Mouse (Mus musculus) R1 (cell line): ENCODE measurements around the gene Fxyd7.

Experiments
- DNase-seq: peaks from one replicate; pipeline ENCODE4 v3.0.0-alpha.2; 2018; ENCODE audit warnings: low read depth, low spot score

Gene Fxyd7

DNA sequence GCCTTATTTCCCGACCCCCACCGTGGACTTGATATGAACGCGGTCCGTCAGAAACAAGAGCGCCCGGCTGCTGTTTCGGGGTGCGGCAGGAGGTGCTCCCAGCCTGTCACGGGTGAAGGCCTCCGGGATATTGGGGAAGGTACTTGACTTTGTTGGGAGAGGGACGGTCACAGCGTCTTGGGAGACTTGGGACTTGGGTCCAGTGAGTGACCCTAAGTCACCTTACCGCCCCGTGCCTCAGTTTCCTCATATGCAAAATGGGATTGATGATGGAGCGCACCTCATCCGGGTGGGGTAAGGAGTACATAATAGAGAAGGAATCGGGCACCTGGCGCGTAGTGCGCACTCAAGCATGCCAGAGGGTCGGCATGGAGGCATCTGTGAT is 976 bp upstream of the Fxyd7 start:
- DNase-seq, result no peak

DNA sequence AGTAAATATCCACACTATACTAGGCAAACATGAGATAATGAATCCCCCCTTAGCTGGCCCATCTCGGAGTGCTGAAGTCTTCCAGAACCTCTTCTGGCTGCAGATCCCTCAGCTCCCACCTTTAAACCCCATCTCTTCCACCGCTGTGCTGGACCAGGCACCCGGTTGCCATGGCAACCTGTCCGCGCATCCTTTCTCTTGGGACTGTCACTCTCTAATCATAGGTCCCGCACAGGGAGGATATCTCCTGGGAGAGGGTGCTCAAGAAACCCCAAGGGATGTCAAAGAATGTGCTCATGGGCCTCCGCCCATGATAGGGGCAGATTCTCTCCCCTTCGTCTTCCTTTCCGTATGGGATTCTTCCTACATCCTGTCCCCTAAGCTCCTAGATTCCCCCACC is 346 bp downstream of the Fxyd7 start:
- peak; percentile 51 for DNase-seq

DNA sequence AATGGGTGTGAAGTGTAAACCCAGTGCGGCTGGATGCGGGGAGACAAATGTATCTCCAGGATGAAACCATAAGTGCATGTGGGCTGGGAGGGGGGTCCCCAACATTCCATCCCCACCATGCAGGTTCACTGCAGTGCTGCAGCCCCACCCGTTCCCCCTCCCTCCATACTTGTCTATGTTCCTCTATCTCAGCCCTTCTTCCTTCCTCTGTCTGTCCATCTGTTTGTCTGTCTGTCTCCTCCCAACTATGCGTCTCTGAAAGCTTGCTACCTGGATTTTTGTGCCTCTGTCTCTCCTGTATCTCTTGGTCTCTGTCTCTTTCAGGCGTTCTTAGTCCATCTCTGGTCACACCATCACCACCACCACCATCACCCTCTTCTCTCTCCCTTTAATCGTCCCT is 780 bp downstream of the Fxyd7 start:
- no peak for DNase-seq

DNA sequence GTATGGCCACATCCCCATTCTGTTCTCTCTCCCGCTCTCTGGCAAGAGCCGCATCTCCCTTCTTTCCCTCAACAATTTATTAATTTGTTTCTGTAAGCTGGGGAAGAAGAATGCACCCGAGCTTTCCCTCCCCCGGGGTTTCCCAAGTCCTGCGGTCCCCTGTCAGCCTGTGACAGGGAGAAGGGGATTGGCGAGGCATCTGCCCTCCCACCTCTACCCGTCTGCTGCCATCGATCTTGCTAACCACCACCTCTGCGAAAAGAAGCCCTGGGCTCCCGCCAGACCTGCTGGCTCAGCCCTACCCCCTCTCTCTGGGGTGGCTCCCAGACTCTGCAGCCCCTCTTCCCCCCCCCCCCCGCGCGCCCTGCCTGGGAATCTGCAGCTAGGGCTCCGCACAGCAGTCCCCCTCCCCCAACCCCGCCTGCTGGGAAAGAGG is 1.4 kb downstream of the Fxyd7 start:
- no peak for DNase-seq

DNA sequence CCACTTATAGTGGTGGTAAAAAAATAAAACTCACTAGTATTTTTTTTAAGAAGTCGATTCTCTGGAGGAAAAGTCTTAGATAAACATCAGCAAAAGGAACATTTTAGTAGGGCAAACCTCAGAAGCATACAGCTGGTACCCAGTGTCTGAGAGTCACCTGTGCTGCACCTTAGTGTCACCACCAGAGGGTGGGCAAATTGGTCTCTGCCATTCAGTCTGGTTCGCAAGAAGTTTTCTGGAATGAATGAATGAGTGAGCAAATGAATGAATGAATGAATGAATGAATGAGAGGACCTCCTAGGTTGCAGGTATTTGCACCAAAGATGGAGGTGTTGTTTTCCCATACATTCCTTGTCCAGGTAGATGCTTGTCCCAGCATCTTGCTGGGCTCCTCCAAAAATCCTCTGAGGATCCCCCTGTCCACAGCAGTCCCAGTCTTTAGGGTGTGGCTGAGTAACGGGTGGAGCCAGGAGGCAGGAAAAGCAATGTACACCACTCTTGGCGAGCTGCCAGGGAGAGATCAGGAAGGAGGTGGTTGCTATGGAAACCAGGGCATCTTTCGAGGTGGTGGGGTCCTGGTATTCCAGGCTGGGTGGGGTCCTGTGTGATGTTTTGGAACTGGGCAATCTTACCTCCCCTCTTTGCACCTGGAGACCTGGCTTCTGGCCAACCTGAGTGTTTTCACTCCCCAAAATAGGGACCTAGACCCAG is 2.0 kb downstream of the Fxyd7 start:
- DNase-seq, result peak; percentile 61

DNA sequence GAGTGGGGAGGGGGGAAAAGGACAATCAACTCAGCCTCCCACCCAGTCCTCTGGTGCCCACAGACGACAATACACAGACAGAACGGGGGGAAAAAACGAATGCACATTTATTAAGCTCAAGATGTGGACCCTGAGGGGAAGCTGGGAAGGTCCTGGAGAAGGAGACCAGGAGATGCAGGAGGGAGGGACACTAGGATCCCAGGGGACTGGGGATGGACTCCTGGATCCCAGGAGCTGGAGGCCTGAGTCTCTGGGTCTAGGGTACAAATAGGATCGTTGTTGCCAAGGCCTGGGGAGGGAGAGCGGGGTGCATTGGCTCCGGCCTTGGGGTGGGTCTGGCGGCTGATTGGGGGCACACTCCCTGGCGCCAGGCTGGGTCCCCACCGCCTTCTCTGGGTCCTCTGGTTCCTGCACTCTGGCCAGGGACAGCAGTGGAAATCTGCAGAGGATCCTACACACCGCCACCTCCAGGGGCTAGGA is 8.8 kb downstream of the Fxyd7 start, which contains the start of gene Fxyd5:
TSS of gene Fxyd5 (minus strand) at position 51 of the 480 bp plus-strand sequence.
- DNase-seq, result no peak

DNA sequence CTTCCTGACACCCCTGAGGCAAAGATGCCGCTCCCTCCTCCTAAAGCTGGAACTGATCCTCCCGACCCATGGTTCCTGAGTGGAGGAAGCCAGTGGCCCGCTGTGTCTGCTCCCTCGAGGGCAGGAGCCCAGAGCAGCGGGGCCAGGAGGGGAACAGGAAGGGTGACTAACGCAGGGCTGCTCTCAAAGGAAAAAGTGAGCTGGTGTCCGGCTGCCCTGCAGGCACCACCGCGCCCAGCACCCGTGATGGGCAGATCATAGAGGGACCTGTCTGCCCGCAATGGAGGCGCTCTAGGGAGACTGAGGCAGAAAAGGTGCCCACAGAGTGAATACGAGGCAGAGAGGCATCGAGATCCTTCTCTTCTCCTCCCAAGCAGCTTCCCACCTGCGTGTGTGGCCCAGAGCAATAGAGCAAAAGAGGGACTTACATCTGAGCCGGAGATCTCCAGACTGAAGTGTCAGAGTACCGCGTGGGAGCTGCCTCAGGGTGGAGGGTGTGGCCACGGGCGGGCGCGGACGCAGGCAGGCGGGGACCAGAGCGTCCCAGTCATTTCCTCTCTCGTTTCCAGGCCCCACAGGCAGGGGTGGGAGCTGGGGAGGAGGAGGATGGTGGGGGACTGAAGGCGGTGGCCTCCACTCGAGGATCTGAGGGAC is 9.5 kb downstream of the Fxyd7 start:
- DNase-seq, result peak; percentile 18

DNA sequence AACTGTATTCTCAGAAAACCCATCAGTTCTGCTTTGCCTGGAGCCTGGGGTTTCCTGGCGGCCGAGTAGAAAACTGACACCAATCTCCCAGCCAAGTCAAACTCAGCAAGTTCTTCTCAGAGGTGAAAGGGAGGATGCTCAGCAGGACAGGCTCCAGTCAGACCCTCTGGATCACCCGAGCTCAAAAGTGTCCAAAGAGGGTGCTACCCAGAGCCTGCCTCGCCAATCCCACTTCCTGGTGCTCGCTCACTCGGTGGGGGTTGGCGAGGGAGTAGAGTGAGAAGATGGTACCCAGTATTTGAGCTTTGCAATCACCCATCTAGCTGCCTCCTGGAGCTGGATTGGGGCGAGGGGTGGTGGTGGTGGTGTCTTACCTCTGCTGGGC is 10.3 kb downstream of the Fxyd7 start:
- no peak for DNase-seq

DNA sequence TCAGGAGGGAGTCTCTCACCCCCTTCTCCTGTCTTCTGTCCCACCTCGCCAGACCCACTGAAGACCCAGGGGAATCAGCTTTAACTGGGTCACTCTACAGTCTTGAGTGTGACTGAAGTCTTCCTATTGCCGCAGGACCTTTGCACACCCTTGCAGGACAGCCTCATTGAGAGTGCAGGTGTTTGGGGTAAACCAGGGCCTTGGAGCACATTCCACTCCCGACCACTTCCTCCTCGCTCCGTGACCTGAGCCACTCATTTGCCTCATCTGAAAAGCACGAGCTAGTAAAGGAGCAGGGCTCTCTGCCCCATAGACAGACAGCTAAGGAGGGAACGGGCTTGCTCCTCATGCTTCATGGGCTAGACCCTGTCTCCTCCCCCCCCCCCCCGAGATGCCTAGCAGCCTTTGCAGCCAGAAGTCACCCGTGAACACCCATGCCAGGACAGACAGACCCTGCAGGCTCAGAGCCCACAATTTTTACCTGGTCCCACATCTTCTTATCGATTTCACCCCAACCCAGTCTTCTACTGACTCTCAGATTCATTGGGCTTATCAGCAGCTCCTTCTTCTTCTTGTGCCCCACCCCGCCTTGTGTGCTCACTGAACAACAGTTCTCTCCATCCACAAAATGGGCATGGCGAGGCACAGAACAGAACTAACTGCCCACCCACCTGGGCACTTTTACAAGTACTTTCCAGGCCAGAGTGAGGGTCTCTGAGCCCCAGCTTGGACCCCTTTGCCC is 10.8 kb downstream of the Fxyd7 start:
- DNase-seq, result no peak

DNA sequence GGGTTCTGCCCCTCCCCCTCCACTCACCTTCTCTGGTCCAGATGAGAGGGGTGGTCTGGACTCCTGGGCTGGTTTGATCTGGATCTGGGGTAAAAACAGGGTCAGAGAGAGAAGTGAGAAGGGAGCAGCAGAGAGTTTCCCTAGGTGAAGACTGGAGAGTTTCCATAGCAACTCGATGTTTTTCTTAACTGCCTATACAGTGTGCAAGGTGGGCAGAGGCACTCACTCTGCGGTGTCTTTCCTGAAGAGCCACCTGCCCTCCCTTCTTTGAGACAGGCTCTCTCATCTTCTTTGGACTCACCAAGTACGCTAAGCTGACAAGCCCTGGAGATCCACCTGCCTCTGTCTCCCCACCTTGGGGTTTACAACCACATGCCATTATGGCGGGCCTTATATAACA is 12.3 kb downstream of the Fxyd7 start:
- peak; percentile 40 for DNase-seq

DNA sequence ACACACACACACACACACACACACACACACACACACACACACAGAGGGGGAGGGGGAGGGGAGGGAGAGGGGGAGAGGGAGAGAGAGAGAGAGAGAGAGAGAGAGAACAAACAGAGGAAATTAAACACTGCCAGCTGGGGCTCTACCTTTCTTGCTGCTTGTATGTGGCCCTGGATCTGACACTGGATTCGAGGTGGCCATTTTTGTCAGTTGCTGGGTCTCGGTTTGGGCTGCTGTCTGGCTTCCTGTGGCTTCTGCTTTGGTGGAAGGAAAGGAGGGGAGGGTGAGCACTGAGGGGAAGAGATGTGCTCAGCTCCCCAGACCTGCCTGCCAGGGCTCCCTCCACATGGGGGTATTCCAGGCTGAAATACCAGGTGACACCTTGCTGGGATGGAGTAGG is 13.6 kb downstream of the Fxyd7 start:
- DNase-seq, result no peak

DNA sequence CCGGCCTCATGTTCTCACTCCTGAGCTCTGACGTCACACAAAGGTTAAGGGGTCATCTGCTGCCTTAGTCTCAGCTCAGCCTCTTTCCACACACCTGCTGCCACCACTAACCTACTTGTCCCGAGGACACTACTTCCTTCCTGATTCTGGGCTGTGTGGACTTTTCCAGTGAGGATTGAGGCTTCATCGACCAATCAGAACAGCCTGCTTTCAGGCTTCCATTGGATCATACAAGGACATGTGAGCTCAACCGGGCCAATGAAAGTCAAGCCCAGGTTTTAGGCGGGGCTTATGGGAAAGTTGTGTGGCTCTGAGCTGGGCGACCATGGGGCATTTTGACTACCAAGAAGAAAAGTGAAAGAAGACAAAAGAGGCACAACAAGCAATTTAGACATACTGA is 14.3 kb downstream of the Fxyd7 start:
- peak; percentile 83 for DNase-seq

DNA sequence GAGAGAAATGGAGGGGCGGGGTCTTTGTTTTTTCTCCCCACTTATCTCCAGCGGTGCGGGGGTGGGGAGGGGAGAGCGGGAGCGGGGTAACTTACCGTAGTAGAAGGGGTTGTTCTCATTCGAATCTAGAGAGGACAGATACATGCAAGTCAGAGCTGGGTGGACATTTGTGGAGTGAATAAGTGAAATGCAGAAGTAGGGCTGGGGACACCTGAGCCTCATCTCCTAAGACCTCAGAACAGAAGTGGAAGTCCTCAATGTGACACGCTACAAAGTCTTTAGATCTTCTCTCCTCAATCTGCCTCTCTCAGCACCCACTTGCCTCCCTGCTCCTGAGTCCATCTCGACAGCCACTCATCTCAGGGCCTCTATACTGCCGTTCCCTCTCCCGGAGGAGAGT is 16.0 kb downstream of the Fxyd7 start:
- no peak for DNase-seq

DNA sequence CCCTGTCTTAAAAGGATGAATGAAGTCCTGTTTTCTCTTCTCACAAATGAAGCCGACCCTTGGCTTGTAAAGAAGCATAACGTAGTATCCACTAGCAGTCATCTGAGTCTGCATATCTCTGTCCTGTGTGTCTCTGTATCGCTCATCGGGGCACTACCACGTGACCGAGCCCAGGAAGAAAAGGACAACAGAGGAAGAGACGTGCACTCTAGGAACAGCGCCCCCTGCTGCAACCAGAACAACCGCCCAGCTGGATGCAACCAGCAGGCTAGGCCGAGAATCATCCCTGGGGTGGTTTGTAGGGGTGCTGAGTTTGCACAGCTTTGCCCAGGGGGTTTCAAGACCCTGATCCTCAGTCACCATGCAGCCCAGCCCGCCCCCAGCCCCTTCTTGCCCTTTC is 16.5 kb downstream of the Fxyd7 start:
- peak; percentile 76 for DNase-seq

DNA sequence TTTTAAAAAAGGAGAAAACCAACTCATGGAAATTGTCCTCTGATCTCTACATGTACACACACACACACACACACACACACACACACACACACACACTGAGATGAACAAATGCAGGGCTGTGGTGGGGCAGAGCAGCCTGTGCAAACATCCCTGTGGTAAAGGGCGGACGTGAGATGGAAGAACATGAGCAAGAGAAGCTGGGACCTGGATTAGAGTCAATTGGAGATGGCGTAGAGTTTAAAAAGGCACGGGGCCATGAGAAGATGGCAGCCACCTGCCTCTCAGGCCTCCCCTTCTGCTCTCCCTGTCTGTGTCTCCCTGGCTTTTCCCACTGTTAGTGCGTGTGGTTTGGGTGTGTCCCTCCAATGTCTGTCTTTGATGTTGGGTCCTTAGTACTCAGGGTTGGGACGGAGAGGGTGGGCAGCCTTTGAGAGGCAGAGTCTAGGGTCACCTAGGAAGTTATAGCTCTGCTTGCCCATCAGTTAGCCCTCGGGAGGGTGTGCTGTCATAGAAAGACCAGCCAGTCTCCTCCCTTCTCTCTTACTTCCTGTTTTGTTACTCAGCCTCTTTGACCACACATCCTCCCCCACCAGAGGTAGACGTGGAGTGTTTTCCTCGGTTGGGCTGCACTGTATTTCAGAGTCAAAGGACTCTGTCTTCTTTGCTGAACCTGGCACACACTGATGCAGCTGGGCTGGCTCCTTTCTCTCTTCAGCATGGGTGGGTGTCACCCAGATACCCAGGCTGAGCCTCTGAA is 17.7 kb downstream of the Fxyd7 start:
- DNase-seq, result no peak

DNA sequence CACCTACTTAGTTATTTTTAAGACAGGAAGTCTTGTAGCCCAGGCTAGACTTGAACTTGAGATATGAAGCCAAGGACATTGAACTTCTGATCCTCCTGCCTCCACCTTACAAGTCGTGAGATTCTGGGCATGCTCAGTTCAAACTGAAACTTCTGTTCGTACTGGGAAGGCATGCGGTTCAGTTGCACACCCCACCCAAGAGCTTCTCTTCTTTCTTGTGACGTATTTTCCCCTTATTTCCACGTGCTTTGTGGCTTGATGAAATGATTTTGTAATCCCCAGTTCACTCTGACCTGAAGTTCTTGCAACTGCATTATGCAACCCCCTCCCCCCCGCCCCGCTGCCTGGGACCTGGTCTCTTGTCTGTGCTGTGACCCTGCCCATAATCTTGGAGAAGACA is 19.5 kb downstream of the Fxyd7 start:
- DNase-seq, result no peak

DNA sequence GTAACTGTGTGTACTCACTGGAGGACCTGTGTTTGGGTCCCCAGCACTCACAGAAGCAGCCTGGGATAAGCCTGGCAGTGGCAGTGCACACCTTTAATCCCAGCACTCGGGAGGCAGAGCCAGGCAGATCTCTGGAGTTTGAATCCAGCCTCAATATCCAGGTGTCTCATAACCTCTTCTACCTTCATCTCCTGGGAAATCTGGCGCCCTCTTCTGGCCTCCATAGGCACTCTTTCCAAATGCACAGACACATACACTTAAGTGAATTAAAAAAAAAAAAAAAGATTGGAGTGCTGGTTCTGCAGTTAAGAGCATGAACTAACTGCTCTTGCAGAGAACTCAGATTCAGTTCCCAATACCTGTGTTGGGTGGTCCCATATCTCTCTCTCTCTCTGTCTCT is 20.6 kb downstream of the Fxyd7 start:
- DNase-seq, result peak; percentile 91

DNA sequence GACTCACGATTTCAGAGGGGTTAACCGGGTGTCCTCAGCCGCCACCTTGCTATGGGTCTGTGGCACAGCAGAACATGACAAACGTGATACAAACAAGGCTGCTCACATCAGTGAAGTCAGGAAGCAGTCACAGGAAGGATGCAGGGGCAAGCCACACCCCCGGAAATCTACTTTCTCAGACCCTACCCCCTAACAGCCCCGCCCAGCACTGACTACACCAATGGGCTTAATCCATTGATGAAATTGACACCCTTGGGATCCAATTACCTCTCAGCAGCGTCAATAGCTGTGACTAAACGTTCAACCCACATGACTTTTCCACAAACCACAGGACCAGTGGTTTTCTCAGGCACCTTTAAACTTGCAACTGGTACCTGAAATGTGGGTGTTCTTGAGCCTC is 22.7 kb downstream of the Fxyd7 start:
- peak; percentile 94 for DNase-seq

DNA sequence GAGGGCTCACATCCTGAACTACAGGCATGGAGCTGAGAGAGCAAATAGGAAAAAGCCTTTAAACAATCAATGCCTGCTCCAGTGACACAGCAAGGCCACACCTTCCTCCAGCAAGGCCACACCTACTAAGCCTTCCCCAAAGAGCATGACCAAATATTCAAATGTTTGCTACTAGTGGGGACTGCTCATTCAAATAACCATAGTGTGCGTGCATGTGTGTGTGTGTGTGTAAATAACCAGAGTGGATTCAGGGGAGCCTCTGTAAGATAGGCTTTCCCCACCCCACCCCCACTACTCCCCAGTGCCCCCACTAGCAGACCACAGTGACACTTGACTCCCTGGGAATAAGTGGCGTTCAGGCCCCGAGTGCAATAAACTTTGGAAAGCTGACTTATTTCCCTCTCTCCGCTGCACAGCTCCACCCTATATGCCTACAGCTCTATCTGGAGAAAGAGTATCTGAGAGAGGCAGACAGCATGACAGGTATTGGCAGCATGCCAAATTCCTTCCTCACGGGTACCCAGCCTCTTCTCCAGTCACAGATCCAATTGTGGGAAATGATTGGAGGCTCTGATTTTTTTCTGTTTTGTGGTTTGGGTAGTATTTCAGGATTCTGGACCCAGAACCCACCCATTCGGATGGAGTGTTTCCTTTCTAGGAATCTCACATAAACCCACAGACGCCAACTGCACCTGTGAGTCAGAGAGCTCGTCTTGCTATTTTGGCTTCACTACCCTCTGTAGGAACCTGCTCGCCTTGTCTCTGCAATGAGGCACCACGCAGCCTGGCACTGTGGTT is 34.0 kb downstream of the Fxyd7 start:
- DNase-seq, result no peak

DNA sequence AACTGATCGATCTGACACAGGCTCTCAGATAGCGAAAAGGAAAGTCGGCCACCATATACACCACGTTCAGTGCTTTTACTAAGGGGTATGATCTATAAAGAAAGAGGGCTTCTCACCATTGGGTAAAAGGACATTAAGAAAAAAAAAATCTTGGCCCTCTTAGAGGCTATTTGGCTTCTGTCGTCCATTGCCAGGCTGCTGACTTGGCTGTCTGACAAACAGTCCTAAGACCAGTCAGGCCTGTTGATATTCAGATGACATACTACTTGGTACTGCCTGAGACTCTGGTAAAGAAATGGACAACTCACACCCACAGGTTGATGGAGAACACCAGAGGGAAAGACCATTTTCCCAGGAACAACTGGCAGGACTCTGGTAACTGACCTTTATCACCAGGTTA is 38.3 kb downstream of the Fxyd7 start:
- DNase-seq, result no peak

DNA sequence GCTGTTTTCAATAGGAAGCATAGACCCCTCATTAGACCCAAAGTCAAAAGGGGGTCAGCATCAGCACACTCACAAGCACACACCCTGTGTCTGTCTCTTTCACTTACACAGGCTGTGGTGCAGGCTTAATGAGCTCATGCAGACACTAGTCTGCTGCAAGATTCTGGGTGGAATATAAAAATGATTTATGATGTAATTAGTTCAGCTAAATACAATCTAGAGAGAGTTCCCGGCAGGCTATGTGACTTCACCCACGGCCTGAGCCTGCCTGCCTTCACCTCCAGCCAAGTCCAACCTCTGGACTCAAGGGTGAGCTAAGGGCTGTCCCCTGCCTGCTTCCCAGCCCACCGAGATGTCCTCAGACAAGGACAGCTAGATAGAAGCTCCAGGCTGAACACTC is 42.4 kb downstream of the Fxyd7 start:
- DNase-seq, result no peak
